Mouse (Mus musculus): ENCODE data around the gene Emg1. TPM values are rescaled to one million over a fixed set of nuclear protein-coding genes. Genes with fewer than 3 reads are reported as not detected.

Emg1 gene
- polyA plus RNA-seq, 1 experiment from 2014 or later: 27.4 TPM

DNA sequence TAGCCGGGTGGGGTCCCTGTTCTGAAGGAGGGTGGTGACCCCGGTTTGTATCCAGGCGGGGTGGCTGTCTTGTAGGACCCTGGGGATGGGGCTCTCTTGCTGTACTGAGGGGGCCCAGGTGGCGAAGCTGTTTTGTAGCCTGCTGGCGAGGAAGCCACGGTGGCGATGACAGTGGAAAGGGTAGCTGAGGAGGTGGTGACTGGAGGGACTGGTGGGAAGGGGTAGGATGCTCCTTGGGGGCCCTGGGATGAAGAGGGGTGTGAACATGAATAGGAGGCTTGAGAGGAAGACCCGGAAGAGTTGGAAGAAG lies 34.3 kb upstream of the Emg1 start:
- H3K27ac ChIP-seq: no peak overlapping the region
- H3K36me3 ChIP-seq (ENCODE audit: inconsistent target): 0 out of 2 replicates have a peak, but pooled peaks cover 5% of the 10 kb centered on the region
- 31% methylated on average over 8 of the region's 8 CpGs for WGBS (ENCODE audit: missing documents)
- peaks cover 12% of the 10 kb centered on the region; the same call in 1 of the 2 replicates for H3K79me2 ChIP-seq (ENCODE audit: inconsistent target)
- peak overlapping the region; percentile 10; the same call in 1 of the 2 replicates for H3K4me3 ChIP-seq (ENCODE audit: inconsistent target)

- H3K27ac ChIP-seq: no peak overlapping the region
- H3K4me3 ChIP-seq (ENCODE audit: inconsistent target): peak overlapping the region; percentile 21; the same call in 1 of the 2 replicates
- 0 out of 2 replicates have a peak, but pooled peaks cover 5% of the 10 kb centered on the region for H3K36me3 ChIP-seq (ENCODE audit: inconsistent target)
- peaks cover 7% of the 10 kb centered on the region; the same call in 1 of the 2 replicates for H3K79me2 ChIP-seq (ENCODE audit: inconsistent target)
- under 1% methylated on average over 77 of the region's 85 CpGs for WGBS (ENCODE audit: missing documents)
Measured at GRCm38 (mm10) chr6:124745490-124746295, 33.7 kb upstream of the Emg1 start.

GRCm38 (mm10) chr6:124744755-124745321 lies 32.9 kb upstream of the Emg1 start:
- H3K36me3 ChIP-seq (ENCODE audit: inconsistent target): 0 out of 2 replicates have a peak, but pooled peaks cover 5% of the 10 kb centered on the region
- H3K4me3 ChIP-seq (ENCODE audit: inconsistent target): peak overlapping the region; percentile 21; the same call in 1 of the 2 replicates
- H3K27ac ChIP-seq: no peak overlapping the region
- no peaks in the 10 kb centered on the region; the same call in 1 of the 2 replicates for H3K79me2 ChIP-seq (ENCODE audit: inconsistent target)
- 70% methylated on average over 19 of the region's 26 CpGs for WGBS (ENCODE audit: missing documents)

GRCm38 (mm10) chr6:124743647-124744046 lies 31.7 kb upstream of the Emg1 start:
- WGBS (ENCODE audit: missing documents): 93% methylated on average over 8 of the region's 8 CpGs

GRCm38 (mm10) chr6:124742839-124743514 lies 31.0 kb upstream of the Emg1 start:
- Histone ChIP-seq H3K4me3 (ENCODE audit: inconsistent target) (no peak overlapping the region), H3K27ac (no peak overlapping the region), H3K79me2 (ENCODE audit: inconsistent target) (peaks cover 9% of the 10 kb centered on the region; the same call in 1 of the 2 replicates), H3K36me3 (ENCODE audit: inconsistent target) (no peaks in the 10 kb centered on the region)
- 94% methylated on average over 13 of the region's 15 CpGs for WGBS (ENCODE audit: missing documents)

More at GRCm38 (mm10) chr6:124743647-124744046, 31.7 kb upstream of the Emg1 start:
- H3K36me3 ChIP-seq (ENCODE audit: inconsistent target): no peaks in the 10 kb centered on the region
- no peak overlapping the region for H3K4me3 ChIP-seq (ENCODE audit: inconsistent target)
- peaks cover 9% of the 10 kb centered on the region; the same call in 1 of the 2 replicates for H3K79me2 ChIP-seq (ENCODE audit: inconsistent target)
- H3K27ac ChIP-seq: no peak overlapping the region

DNA sequence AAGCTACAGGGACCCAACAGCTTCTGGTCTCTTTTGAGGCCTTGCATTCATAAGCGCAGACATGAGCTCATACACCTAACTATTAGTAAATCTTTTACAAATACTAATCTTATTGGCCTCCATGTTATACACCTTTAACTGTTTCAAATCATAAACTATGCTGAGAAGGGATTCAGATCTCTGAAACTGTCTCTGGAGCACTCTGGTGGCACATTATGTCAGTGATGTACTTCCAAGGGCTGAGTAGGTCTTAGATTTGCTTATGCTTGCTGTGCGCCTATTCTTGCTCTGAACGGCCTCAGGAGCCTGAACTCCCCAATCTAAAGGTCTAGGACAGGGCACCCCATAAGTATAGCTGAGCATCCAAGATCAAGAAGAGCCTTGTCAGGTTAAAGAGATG lies 29.9 kb upstream of the Emg1 start:
- WGBS (ENCODE audit: missing documents): 83% methylated on average over 3 of the region's 3 CpGs
- Histone ChIP-seq H3K36me3 (ENCODE audit: inconsistent target) (no peaks in the 10 kb centered on the region), H3K27ac (peak overlapping the region; percentile 94), H3K79me2 (ENCODE audit: inconsistent target) (peaks cover 9% of the 10 kb centered on the region; the same call in 1 of the 2 replicates), H3K4me3 (ENCODE audit: inconsistent target) (peak overlapping the region; percentile 62; the same call in 1 of the 2 replicates)

DNA sequence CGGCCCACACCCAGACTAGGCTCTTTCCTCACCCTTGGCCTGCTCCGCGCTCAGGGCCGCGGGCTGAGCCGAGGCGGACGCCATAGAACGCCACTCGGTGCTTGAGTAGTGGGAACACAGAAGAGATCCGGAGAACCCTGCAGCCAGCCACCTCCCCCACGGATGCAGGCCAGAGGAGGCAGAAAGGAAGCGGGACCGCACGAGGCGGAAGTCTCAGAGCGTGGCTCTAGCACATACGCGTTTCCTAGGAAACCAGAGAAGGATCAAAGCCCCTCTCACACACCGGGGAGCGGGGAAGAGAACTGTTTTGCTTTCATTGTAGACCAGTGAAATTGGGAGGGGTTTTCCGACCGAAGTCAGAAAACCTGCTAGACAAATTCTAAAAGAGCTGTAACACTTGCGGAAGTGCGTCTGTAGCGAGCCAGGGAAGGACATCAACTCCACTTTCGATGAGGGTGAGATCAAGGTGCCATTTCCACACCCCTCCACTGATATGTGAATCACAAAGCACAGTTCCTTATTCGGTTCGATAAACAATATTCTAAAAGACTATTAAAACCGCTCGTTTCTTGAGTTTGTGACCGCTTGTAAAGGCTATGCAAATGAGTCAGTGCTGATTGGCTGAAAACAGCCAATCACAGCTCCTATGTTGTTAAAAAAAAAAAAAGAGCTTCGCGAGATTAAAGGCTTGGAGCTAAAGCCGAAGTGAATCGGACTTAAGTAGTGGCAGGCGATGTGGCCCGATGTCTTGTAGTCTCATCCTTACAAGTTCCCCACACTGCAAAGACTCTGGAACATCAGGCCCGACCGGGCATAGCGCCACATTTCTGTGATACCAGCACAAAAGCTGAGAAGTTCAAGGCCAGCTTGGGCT lies 29.1 kb upstream of the Emg1 start, which contains the start of gene Grcc10:
Gene Grcc10 (minus strand): TSS at position 487 of the 874 bp plus-strand sequence.
- peak within 1 kb of the TSS; percentile 62 for H3K4me3 ChIP-seq (ENCODE audit: inconsistent target)
- peak within 1 kb of the TSS; percentile 94 for H3K27ac ChIP-seq
- no peaks in the 10 kb centered on the region for H3K36me3 ChIP-seq (ENCODE audit: inconsistent target)
- peaks cover 9% of the 10 kb centered on the region; the same call in 1 of the 2 replicates for H3K79me2 ChIP-seq (ENCODE audit: inconsistent target)
- 1% methylated on average over 41 of the region's 41 CpGs for WGBS (ENCODE audit: missing documents)

- peaks cover 9% of the 10 kb centered on the region; the same call in 1 of the 2 replicates for H3K79me2 ChIP-seq (ENCODE audit: inconsistent target)
- peak overlapping the region; percentile 94 for H3K27ac ChIP-seq
- H3K4me3 ChIP-seq (ENCODE audit: inconsistent target): peak overlapping the region; percentile 62
- under 1% methylated on average over 29 of the region's 29 CpGs for WGBS (ENCODE audit: missing documents)
- no peaks in the 10 kb centered on the region for H3K36me3 ChIP-seq (ENCODE audit: inconsistent target)
Measured at GRCm38 (mm10) chr6:124740211-124740887, 28.4 kb upstream of the Emg1 start.

GRCm38 (mm10) chr6:124739231-124739796 lies 27.3 kb upstream of the Emg1 start:
- Histone ChIP-seq H3K27ac (peak overlapping the region; percentile 94), H3K4me3 (ENCODE audit: inconsistent target) (no peak overlapping the region), H3K36me3 (ENCODE audit: inconsistent target) (no peaks in the 10 kb centered on the region), H3K79me2 (ENCODE audit: inconsistent target) (peaks cover 9% of the 10 kb centered on the region; the same call in 1 of the 2 replicates)
- WGBS (ENCODE audit: missing documents): 93% methylated on average over 10 of the region's 10 CpGs

DNA sequence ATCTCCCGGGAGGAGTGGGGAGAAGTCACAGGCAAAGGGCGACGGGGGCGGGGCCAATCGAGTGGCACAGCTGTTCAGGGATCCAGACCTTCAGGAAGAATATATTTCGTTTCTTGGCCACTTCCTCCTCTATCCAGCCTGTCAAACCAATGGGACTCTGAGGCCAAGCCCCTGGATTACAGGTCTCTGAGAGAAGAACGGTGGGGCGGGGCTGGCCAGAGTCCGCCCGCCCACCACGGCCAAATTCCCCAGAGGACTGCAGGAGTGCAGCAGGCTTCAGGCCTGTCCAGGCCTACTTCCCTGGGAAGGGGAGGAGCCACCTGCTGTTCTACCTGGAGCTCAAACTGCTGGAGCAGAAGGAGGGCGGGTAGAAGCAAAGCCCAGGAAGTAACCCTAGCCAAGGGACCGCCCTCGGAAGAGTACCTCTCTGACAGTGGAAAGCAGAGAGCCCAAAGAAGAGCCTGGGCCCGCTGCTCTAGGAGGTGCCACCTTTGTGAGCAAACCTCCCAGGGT lies 26.6 kb upstream of the Emg1 start, which contains the start of gene Ptpn6:
Gene Ptpn6 (minus strand): TSS at position 204 of the 513 bp plus-strand sequence.
- H3K36me3 ChIP-seq (ENCODE audit: inconsistent target): no peaks in the 10 kb centered on the region
- WGBS (ENCODE audit: missing documents): 26% methylated on average over 15 of the region's 15 CpGs
- peak within 1 kb of the TSS; percentile 21 for H3K4me3 ChIP-seq (ENCODE audit: inconsistent target)
- peaks cover 11% of the 10 kb centered on the region; the same call in 1 of the 2 replicates for H3K79me2 ChIP-seq (ENCODE audit: inconsistent target)
- H3K27ac ChIP-seq: peak within 1 kb of the TSS; percentile 94

- 89% methylated on average over 11 of the region's 11 CpGs for WGBS (ENCODE audit: missing documents)
- no peak overlapping the region for H3K27ac ChIP-seq
- H3K36me3 ChIP-seq (ENCODE audit: inconsistent target): no peaks in the 10 kb centered on the region
- no peak overlapping the region for H3K4me3 ChIP-seq (ENCODE audit: inconsistent target)
- H3K79me2 ChIP-seq (ENCODE audit: inconsistent target): peaks cover 26% of the 10 kb centered on the region
Measured at GRCm38 (mm10) chr6:124737040-124737439, 25.1 kb upstream of the Emg1 start.

DNA sequence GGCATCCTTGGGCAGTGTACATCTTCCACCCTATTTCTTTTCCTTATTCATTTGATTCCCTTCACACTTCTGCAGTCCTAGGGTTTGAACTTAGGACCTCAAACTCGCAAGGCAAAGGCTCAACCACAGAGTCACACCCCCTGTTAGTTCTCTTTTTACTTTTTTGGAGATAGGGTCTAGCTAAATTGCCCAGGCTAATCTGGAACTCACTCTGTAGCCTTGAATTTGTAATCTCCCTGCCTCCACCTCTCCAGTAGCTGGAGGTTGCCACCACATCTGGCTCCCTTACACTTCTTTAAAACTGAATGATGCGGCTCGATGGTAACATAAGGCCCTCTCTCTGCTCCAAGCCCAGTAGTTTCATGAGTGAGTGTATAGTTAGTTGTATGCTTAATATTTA lies 22.4 kb upstream of the Emg1 start:
- WGBS (ENCODE audit: missing documents): 80% methylated on average over 3 of the region's 3 CpGs
- Histone ChIP-seq H3K4me3 (ENCODE audit: inconsistent target) (no peak overlapping the region), H3K79me2 (ENCODE audit: inconsistent target) (peaks cover 43% of the 10 kb centered on the region), H3K27ac (no peak overlapping the region), H3K36me3 (ENCODE audit: inconsistent target) (peaks cover 7% of the 10 kb centered on the region; the same call in 1 of the 2 replicates)

All from macrophage (primary cell).